Comparison of ENCODE assay signal across 21 mouse cellular contexts in genomic region chr9:31243939-31244333, GRCm38 (mm10). TPM values are rescaled to one million over a fixed set of nuclear protein-coding genes. Genes with fewer than 3 reads are reported as not detected.
DNase-seq lines count a peak whose midpoint lies in the region; ATAC-seq and TF ChIP-seq lines count a peak whose summit lies in the region.
"Had no signal": no experiment of that assay in that cellular context is flagged by ENCODE, and none has a peak within 500 bp of the region (broad histone marks: within the 10 kb centered on the region; RNA-seq: fewer than 3 reads in every experiment).

No protein-coding gene starts in this region.

- H3K4me1 ChIP-seq in CH12.LX (ENCODE audit: control insufficient read depth in 1 of 2, insufficient read depth in 2 of 2) = peaks cover 6 to 23% of the 10 kb centered on the region in 2 experiments; a peak in 3 of 4 replicates
- H3K4me1 ChIP-seq: embryonic facial prominence, embryonic 15.5 days; hindbrain, embryonic 15.5 days had no signal

- peak overlapping the region; percentile 63; the same call in 1 of the 2 replicates for H3K4me2 ChIP-seq in CH12.LX (ENCODE audit: insufficient read depth, low read depth, poor library complexity, severe bottlenecking)
- H3K4me2 ChIP-seq: embryonic facial prominence, embryonic 12.5 days; heart, embryonic 13.5 days; hindbrain, embryonic 12.5 days; hindbrain, embryonic 15.5 days had no signal

- dilution Hi-C loops in CH12.LX (cut with MboI; ENCODE audit: extremely low pct_ligation_motif_present, extremely low pct_unique_long_range_greater_than_20kb, low sequenced_read_pairs) = no loop called here

- H3K36me3 ChIP-seq in CH12.LX (replicated peaks in 1 of 2; ENCODE audit: control insufficient read depth in 1 of 2, insufficient read depth in 1 of 2, low read length in 1 of 2) = no peaks in the 10 kb centered on the region
- H3K36me3 ChIP-seq: embryonic facial prominence, embryonic 12.5 days; embryonic facial prominence, embryonic 15.5 days; G1E; heart, embryonic 10.5 days; heart, embryonic 13.5 days; hindbrain, embryonic 12.5 days; hindbrain, embryonic 15.5 days had no signal

- no peak for TF ChIP-seq EP300 in CH12.LX (IDR thresholded peaks at IDR 0.05; ENCODE audit: low read length)

- TF ChIP-seq RAD21 in CH12.LX (IDR thresholded peaks at IDR 0.05; ENCODE audit: low read depth, low read length) = no peak

- H3K9me3 ChIP-seq in CH12.LX (replicated peaks; ENCODE audit: low read length) = no peaks in the 10 kb centered on the region
- H3K9me3 ChIP-seq: embryonic facial prominence, embryonic 12.5 days; embryonic facial prominence, embryonic 15.5 days; heart, embryonic 10.5 days; heart, embryonic 13.5 days; hindbrain, embryonic 12.5 days; hindbrain, embryonic 15.5 days had no signal

- no peak for TF ChIP-seq CTCF in CH12.LX (conservative IDR thresholded peaks at IDR 0.05 in 1 of 2, IDR thresholded peaks at IDR 0.05 in 1 of 2; ENCODE audit: low read depth in 2 of 2, low read length in 2 of 2)

- peak; percentile 29 to 35 for DNase-seq in cerebellum, postnatal 10 days
- no peak for DNase-seq in cerebellum, adult 11 months
- DNase-seq in CH12.LX (ENCODE audit: extremely low read depth) = no peak
- no peak for DNase-seq in adrenal gland, postnatal 4 days (ENCODE audit: low spot score in 2 of 2)
- DNase-seq in embryo, embryonic 11 days = no peak
- DNase-seq: cerebellum, adult 11-12 months; cerebellum, adult 8-10 months; forebrain, postnatal 0 days; gastrocnemius, adult 2 months; gastrocnemius, postnatal 14 days; heart, adult 2 months had no signal

- no peak overlapping the region for H3K9ac ChIP-seq in CH12.LX (ENCODE audit: insufficient read depth, low read depth)
- H3K9ac ChIP-seq: embryonic facial prominence, embryonic 12.5 days; embryonic facial prominence, embryonic 15.5 days; forebrain, postnatal 0 days; heart, embryonic 13.5 days; hindbrain, embryonic 12.5 days; hindbrain, embryonic 15.5 days had no signal

- no peak for TF ChIP-seq POLR2A in CH12.LX (IDR thresholded peaks at IDR 0.05; ENCODE audit: low read depth, low read length)

- H3K27me3 ChIP-seq in CH12.LX (replicated peaks) = no peaks in the 10 kb centered on the region
- H3K27me3 ChIP-seq: embryonic facial prominence, embryonic 12.5 days; embryonic facial prominence, embryonic 15.5 days; heart, embryonic 13.5 days; hindbrain, embryonic 12.5 days; hindbrain, embryonic 15.5 days had no signal

- no peaks in the 10 kb centered on the region for H3K79me2 ChIP-seq in CH12.LX (replicated peaks; ENCODE audit: control insufficient read depth, extremely low read depth, insufficient read depth, poor library complexity, severe bottlenecking)

- ATAC-seq in granulocyte monocyte progenitor cell, adult 5-6 weeks (replicated peaks; ENCODE audit: poor library complexity, severe bottlenecking) = peak; percentile 23; the same call in 1 of the 2 replicates
- peak; percentile 56; the same call in 1 of the 2 replicates for ATAC-seq in megakaryocyte-erythroid progenitor cell, adult 5-6 weeks (replicated peaks; ENCODE audit: low FRiP score, low TSS enrichment, poor library complexity, severe bottlenecking)
- ATAC-seq: forebrain, embryonic 14.5 days; forebrain, postnatal 0 days had no signal

- H3K27ac ChIP-seq in CH12.LX (ENCODE audit: insufficient read depth, low read depth) = no peak overlapping the region
- H3K27ac ChIP-seq: embryonic facial prominence, embryonic 12.5 days; embryonic facial prominence, embryonic 15.5 days; gastrocnemius, adult 2 months; heart, adult 2 months; heart, embryonic 10.5 days; heart, embryonic 13.5 days; hindbrain, embryonic 12.5 days; hindbrain, embryonic 15.5 days had no signal

- H3K4me3 ChIP-seq in CH12.LX (replicated peaks in 1 of 3; ENCODE audit: low read depth in 2 of 3, low read length in 2 of 3, poor library complexity in 1 of 3) = no peak overlapping the region
- H3K4me3 ChIP-seq: embryonic facial prominence, embryonic 12.5 days; embryonic facial prominence, embryonic 15.5 days; gastrocnemius, adult 2 months; heart, adult 2 months; heart, embryonic 10.5 days; heart, embryonic 13.5 days; hindbrain, embryonic 12.5 days; hindbrain, embryonic 15.5 days had no signal

- in situ Hi-C loops in CH12.LX (cut with MboI; ENCODE audit: low pct_ligation_motif_present, low pct_unique_long_range_greater_than_20kb, low sequenced_read_pairs) = no loop called here

TF ChIP-seq in CH12.LX, 34 proteins besides CTCF, POLR2A, EP300 and RAD21:
- TF ChIP-seq JUND (conservative IDR thresholded peaks at IDR 0.05; ENCODE audit: low read depth, low read length) = no peak
- no peak for TF ChIP-seq ELF1 (IDR thresholded peaks at IDR 0.05; ENCODE audit: low read depth, low read length)
- TF ChIP-seq SIN3A (IDR thresholded peaks at IDR 0.05; ENCODE audit: low read length) = no peak
- TF ChIP-seq NELFE (IDR thresholded peaks at IDR 0.05; ENCODE audit: low read depth, low read length) = no peak
- no peak for TF ChIP-seq TBP (conservative IDR thresholded peaks at IDR 0.05; ENCODE audit: low read depth, low read length)
- no peak for TF ChIP-seq MXI1 (IDR thresholded peaks at IDR 0.05; ENCODE audit: low read depth, low read length)
- TF ChIP-seq JUN (IDR thresholded peaks at IDR 0.05; ENCODE audit: insufficient read depth, low read depth, low read length) = no peak
- no peak for TF ChIP-seq KAT2A (IDR thresholded peaks at IDR 0.05; ENCODE audit: insufficient replicate concordance, low read length)
- no peak for TF ChIP-seq USF2 (conservative IDR thresholded peaks at IDR 0.05; ENCODE audit: low read depth, low read length)
- TF ChIP-seq ZNF384 (IDR thresholded peaks at IDR 0.05; ENCODE audit: low read depth, low read length) = no peak
- TF ChIP-seq TCF12 (IDR thresholded peaks at IDR 0.05; ENCODE audit: low read depth, low read length) = no peak
- no peak for TF ChIP-seq GABPA (IDR thresholded peaks at IDR 0.05; ENCODE audit: insufficient replicate concordance, low read depth, low read length)
- TF ChIP-seq ZKSCAN1 (IDR thresholded peaks at IDR 0.05; ENCODE audit: borderline replicate concordance, low read depth, low read length) = no peak
- TF ChIP-seq POLR2AphosphoS2 (IDR thresholded peaks at IDR 0.05; ENCODE audit: low read depth, low read length) = no peak
- TF ChIP-seq ZMIZ1 (IDR thresholded peaks at IDR 0.05; ENCODE audit: low read depth, low read length) = no peak
- no peak for TF ChIP-seq MAZ (IDR thresholded peaks at IDR 0.05; ENCODE audit: low read depth, low read length)
- TF ChIP-seq PAX5 (IDR thresholded peaks at IDR 0.05; ENCODE audit: low read length) = no peak
- no peak for TF ChIP-seq MAFK (IDR thresholded peaks at IDR 0.05; ENCODE audit: insufficient replicate concordance, low read length)
- no peak; the same call in 1 of the 2 replicates for TF ChIP-seq MAX (IDR thresholded peaks at IDR 0.05; ENCODE audit: low read length)

RNA-seq across cellular contexts. Expression of gene Aplp2, which starts 32.3 kb away (rescaled TPM):
- total RNA-seq in CH12.LX (2012; rRNA removed) = 26.0 and 30.4 TPM in 2 replicates
- 39.1 and 44.3 TPM in 2 replicates for total RNA-seq in CH12.LX (2014; rRNA removed)
- polyA plus RNA-seq in CH12.LX (2012; ENCODE audit: insufficient read length, low read depth) = 52.7 and 55.1 TPM in 2 replicates
- 28.1 and 32.6 TPM in 2 replicates for total RNA-seq in granulocyte monocyte progenitor cell, adult 5-6 weeks (2014; fragmentation: Nextera tagmentation)
- total RNA-seq in granulocyte monocyte progenitor cell, adult 5-6 weeks (2017) = 34.1 and 34.9 TPM in 2 replicates
- total RNA-seq in megakaryocyte-erythroid progenitor cell, adult 5-6 weeks (2014; fragmentation: Nextera tagmentation) = 250 and 255 TPM in 2 replicates
- total RNA-seq in megakaryocyte-erythroid progenitor cell, adult 5-6 weeks (2017) = 258 and 279 TPM in 2 replicates
- 100 to 1,000 TPM; 518 to 550 TPM for total RNA-seq in adrenal gland, postnatal 4 days (2021)

RNA-seq across cellular contexts. Expression of gene Prdm10, which starts 36.4 kb away (rescaled TPM):
- total RNA-seq in CH12.LX (2012; rRNA removed) (4.5 TPM in 2 replicates), CH12.LX (2014; rRNA removed) (3.9 and 4.7 TPM in 2 replicates)
- 5.2 and 6.7 TPM in 2 replicates for polyA plus RNA-seq in CH12.LX (2012; ENCODE audit: insufficient read length, low read depth)
- total RNA-seq in granulocyte monocyte progenitor cell, adult 5-6 weeks (2014; fragmentation: Nextera tagmentation) = 12.4 and 14.1 TPM in 2 replicates
- 6.4 and 7.3 TPM in 2 replicates for total RNA-seq in granulocyte monocyte progenitor cell, adult 5-6 weeks (2017)
- 14.0 and 20.2 TPM in 2 replicates for total RNA-seq in megakaryocyte-erythroid progenitor cell, adult 5-6 weeks (2014; fragmentation: Nextera tagmentation)
- total RNA-seq in megakaryocyte-erythroid progenitor cell, adult 5-6 weeks (2017) = 8.8 and 10.1 TPM in 2 replicates
- 1 to 10 TPM; 9.0 to 9.3 TPM for total RNA-seq in adrenal gland, postnatal 4 days (2021)

Comparison
In these comparisons a context has a peak if more than half of its experiments do, and no peak if none do; other contexts are left out.
1. DNase-seq: peak in cerebellum, postnatal 10 days (2 of 2); none in cerebellum, adult 11 months (single experiment), CH12.LX (single experiment), adrenal gland, postnatal 4 days (0 of 2) and embryo, embryonic 11 days (single experiment).
2. RNA of gene Aplp2, which starts 32.3 kb away (total RNA-seq): 518 to 550 TPM in adrenal gland, postnatal 4 days and 250 to 279 TPM in megakaryocyte-erythroid progenitor cell, adult 5-6 weeks; 26.0 to 44.3 TPM in CH12.LX and 28.1 to 34.9 TPM in granulocyte monocyte progenitor cell, adult 5-6 weeks; every median in the first group is over 4 times any median in the second.